Mouse (Mus musculus) stomach, postnatal 0 days (tissue): ENCODE measurements at regions not wholly inside any gene's neighbourhood (a gene's known extent, or its start where the extent isn't known, plus 50 kb on each side); places are given as distances from the start of the nearest gene placed in this dataset.
A peak's percentile ranks its signal among the peaks of the same experiment; 100 is the strongest.

Experiments
- ATAC-seq: fragments of 200-750 bp; cut with Nextera tagmentation; 2 replicates; pipeline ENCODE4 v1.8.0; 2017; ENCODE audit not compliant: low FRiP score, low TSS enrichment
- DNase-seq: peaks from one replicate; pipeline ENCODE4 v3.0.0-alpha.2; 2016; ENCODE audit warnings: low spot score
- H3K27ac ChIP-seq: fragments of 300-500 bp; sonication (generic); replicated peaks from 2 replicates; pipeline ENCODE4 v1.5.1; 2014; ENCODE audit warnings: mild to moderate bottlenecking, control low read depth
- H3K27me3 ChIP-seq: fragments of 300-500 bp; sonication (generic); 2 replicates; pipeline ENCODE4 v1.6.1; 2014; ENCODE audit warnings: low read length; ENCODE audit not compliant: control insufficient read depth, insufficient read depth
- H3K36me3 ChIP-seq: fragments of 300-500 bp; sonication (generic); 2 replicates; pipeline ENCODE4 v1.6.1; 2014; ENCODE audit warnings: low read length, mixed read lengths; ENCODE audit not compliant: control insufficient read depth, insufficient read depth
- H3K4me1 ChIP-seq: fragments of 300-500 bp; sonication (generic); replicated peaks from 2 replicates; pipeline ENCODE4 v1.6.1; 2014; ENCODE audit warnings: antibody characterized with exemption; ENCODE audit not compliant: control insufficient read depth, insufficient read depth
- H3K4me2 ChIP-seq: fragments of 300-500 bp; sonication (generic); replicated peaks from 2 replicates; pipeline ENCODE4 v1.6.1; 2014; ENCODE audit warnings: low read depth, mild to moderate bottlenecking, control low read depth, moderate library complexity
- H3K4me3 ChIP-seq: fragments of 300-500 bp; sonication (generic); 2 replicates; pipeline ENCODE4 v1.5.1; 2014; ENCODE audit warnings: low read depth, low read length, control low read depth
- H3K9ac ChIP-seq: fragments of 300-500 bp; sonication (generic); 2 replicates; pipeline ENCODE4 v1.6.1; 2014; ENCODE audit warnings: mild to moderate bottlenecking, low read length, control low read depth, mixed read lengths
- H3K9me3 ChIP-seq: fragments of 300-500 bp; sonication (generic); 2 replicates; pipeline ENCODE4 v1.6.1; 2016; ENCODE audit warnings: low read length; ENCODE audit not compliant: control insufficient read depth
- CTCF ChIP-seq: IDR thresholded peaks from 2 replicates; pipeline ENCODE4 v1.5.1; 2016; ENCODE audit warnings: antibody characterized with exemption, low read depth, mild to moderate bottlenecking, moderate library complexity
- EP300 ChIP-seq: optimal IDR thresholded peaks from 2 replicates; pipeline ENCODE3; 2016; ENCODE audit warnings: antibody characterized with exemption
- WGBS: fragments of 180-500 bp; shearing (Covaris S2); extraction: QIAGEN DNeasy Blood & Tissue Kit; methylation state at CpG from one replicate; pipeline ENCODE4 v1.1.7; 2014; 5-methylcytosine and 5-hydroxymethylcytosine counted together

DNA sequence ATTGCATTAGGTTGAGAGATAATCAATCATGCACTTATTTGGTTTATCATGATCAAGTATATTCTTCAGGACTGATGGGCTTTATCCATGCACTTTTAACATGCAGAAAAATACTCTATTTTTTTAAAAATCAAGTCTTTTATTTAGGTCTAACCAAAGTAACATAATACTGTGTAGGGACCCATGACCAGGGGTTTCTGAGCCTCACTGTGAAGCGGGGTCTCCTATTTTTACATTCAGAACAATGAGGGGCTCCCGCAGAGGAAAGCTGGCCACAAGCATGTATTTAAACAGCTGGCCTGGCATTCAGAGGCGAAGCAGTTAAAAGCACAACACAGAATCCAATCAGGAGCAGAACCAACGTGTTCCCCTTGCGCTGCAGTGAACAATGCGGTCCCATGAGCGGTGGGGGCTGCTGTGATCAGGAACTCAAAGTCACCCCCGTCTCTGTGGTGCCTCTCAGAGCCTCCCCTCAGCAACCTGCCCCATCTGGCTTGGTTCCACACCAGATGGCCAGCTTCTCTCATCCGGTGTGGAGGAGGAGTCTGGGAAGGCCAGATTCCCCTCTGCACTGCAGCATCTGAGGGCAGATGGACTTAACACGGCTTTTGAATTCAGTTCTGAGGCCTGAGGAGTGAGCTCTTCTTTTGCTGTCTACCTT lies 63.2 kb upstream of the Ubl3 start:
- Histone ChIP-seq H3K27ac (no peak overlapping the region), H3K4me1 (no peaks in the 10 kb centered on the region), H3K36me3 (no peaks in the 10 kb centered on the region), H3K4me3 (no peak overlapping the region), H3K4me2 (no peak overlapping the region), H3K9me3 (no peaks in the 10 kb centered on the region; the same call in 1 of the 2 replicates), H3K27me3 (no peaks in the 10 kb centered on the region), H3K9ac (no peak overlapping the region)
- TF ChIP-seq CTCF (no peak), EP300 (no peak)
- 36% methylated on average over 10 of the region's 10 CpGs for WGBS
- peak; percentile 40; the same call in 1 of the 2 replicates for ATAC-seq
- peak; percentile 26 for DNase-seq

DNA sequence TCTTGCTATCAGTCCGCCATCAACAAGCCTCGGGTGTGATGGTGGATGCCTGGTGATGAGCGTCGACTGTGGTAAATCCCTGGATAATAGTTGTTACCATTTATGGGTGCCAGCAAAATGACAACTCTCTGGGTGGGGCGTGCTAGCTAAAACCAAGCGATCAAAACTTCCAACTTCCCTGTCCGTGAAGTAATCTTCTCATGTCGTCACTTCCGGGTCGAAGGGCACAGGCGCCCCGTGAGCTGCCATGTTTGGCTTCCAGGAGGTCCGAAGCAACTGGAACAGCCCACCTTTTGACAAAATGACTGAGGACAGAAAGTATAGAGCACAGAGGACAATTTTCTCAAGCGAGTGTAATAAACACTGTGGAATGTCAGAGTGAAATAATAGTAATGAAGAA lies 62.5 kb upstream of the Ubl3 start:
- TF ChIP-seq CTCF (no peak), EP300 (no peak)
- Histone ChIP-seq H3K9me3 (no peaks in the 10 kb centered on the region; the same call in 1 of the 2 replicates), H3K9ac (no peak overlapping the region), H3K36me3 (no peaks in the 10 kb centered on the region), H3K4me3 (no peak overlapping the region), H3K27me3 (no peaks in the 10 kb centered on the region), H3K4me1 (no peaks in the 10 kb centered on the region), H3K4me2 (no peak overlapping the region), H3K27ac (no peak overlapping the region)
- 90% methylated on average over 14 of the region's 14 CpGs for WGBS
- ATAC-seq = no peak
- DNase-seq = no peak

- H3K27me3 ChIP-seq = no peaks in the 10 kb centered on the region
- no peak for TF ChIP-seq CTCF
- TF ChIP-seq EP300 = no peak
- WGBS = 80% methylated on average over 5 of the region's 5 CpGs
These were observed 58.7 kb upstream of the Ubl3 start for GRCm38 (mm10) chr5:148611323-148611722.

GRCm38 (mm10) chr5:148609506-148609880 lies 56.9 kb upstream of the Ubl3 start:
- Histone ChIP-seq H3K4me2 (no peak overlapping the region), H3K36me3 (no peaks in the 10 kb centered on the region), H3K9ac (no peak overlapping the region), H3K9me3 (no peaks in the 10 kb centered on the region), H3K27me3 (no peaks in the 10 kb centered on the region), H3K27ac (no peak overlapping the region), H3K4me1 (no peaks in the 10 kb centered on the region), H3K4me3 (no peak overlapping the region)
- 64% methylated on average over 9 of the region's 9 CpGs for WGBS
- ATAC-seq (no peak), DNase-seq (no peak)
- TF ChIP-seq CTCF (no peak), EP300 (no peak)

More at GRCm38 (mm10) chr5:148611323-148611722, 58.7 kb upstream of the Ubl3 start:
- Histone ChIP-seq H3K9me3 (no peaks in the 10 kb centered on the region), H3K36me3 (no peaks in the 10 kb centered on the region), H3K27ac (no peak overlapping the region), H3K4me3 (no peak overlapping the region), H3K4me1 (no peaks in the 10 kb centered on the region), H3K4me2 (no peak overlapping the region), H3K9ac (no peak overlapping the region)
- no peak for ATAC-seq
- DNase-seq = no peak

- Histone ChIP-seq H3K9me3 (no peaks in the 10 kb centered on the region), H3K27ac (peak overlapping the region; percentile 20; the same call in 1 of the 2 replicates), H3K9ac (no peak overlapping the region), H3K36me3 (no peaks in the 10 kb centered on the region), H3K4me3 (no peak overlapping the region), H3K4me2 (no peak overlapping the region), H3K4me1 (no peaks in the 10 kb centered on the region), H3K27me3 (no peaks in the 10 kb centered on the region)
- TF ChIP-seq CTCF (no peak), EP300 (no peak)
- 54% methylated on average over 13 of the region's 13 CpGs for WGBS
- ATAC-seq (no peak), DNase-seq (no peak)
These were observed 56.4 kb upstream of the Ubl3 start for GRCm38 (mm10) chr5:148608857-148609505.

- whole genome bisulfite sequencing = 16% methylated on average over 9 of the region's 9 CpGs
- Histone ChIP-seq H3K4me2 (no peak overlapping the region), H3K27me3 (no peaks in the 10 kb centered on the region), H3K4me1 (no peaks in the 10 kb centered on the region), H3K4me3 (no peak overlapping the region), H3K36me3 (no peaks in the 10 kb centered on the region), H3K9ac (no peak overlapping the region), H3K27ac (0 out of 2 replicates have a peak overlapping the region, but pooled peaks have one; percentile 49), H3K9me3 (no peaks in the 10 kb centered on the region)
- peak; percentile 43 for DNase-seq
- no peak for TF ChIP-seq EP300
- TF ChIP-seq CTCF = no peak
- peak; percentile 85 for ATAC-seq
These were observed 55.6 kb upstream of the Ubl3 start for GRCm38 (mm10) chr5:148608178-148608577.
